Mouse (Mus musculus): ENCODE data around the gene Klhl5. TPM values are rescaled to one million over a fixed set of nuclear protein-coding genes. Genes with fewer than 3 reads are reported as not detected.

Gene Klhl5
- polyA plus RNA-seq, 1 experiment = 25.2 TPM

DNA sequence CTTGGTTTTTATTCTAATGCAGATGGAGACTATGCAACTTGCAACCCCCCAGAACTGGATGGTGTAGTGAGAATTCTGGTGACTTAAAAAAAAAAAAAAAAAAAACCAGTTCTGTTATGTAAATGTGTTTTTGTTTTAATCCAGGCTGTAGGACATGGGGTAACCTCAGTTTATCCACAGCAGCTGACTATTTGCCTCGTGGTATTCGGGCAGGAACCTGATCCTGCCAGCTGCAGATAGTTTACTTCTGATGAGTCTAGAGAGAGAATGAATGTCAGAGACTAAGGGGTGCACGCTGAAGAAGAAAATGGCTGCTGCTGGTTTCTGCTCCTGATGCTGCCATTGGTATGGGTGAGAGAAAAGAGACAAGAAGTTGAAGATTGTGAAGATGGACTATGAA lies 11.3 kb upstream of the Klhl5 start:
- Histone ChIP-seq H3K4me3 (ENCODE audit: insufficient read depth, low read depth, low read length) (no peak overlapping the region), H3K4me1 (ENCODE audit: control insufficient read depth, insufficient read depth, low read length) (peaks cover 8% of the 10 kb centered on the region; the same call in 1 of the 2 replicates), H3K27ac (ENCODE audit: insufficient read depth, low read depth, low read length) (no peak overlapping the region), H3K27me3 (replicated peaks; ENCODE audit: control insufficient read depth, insufficient read depth, low read length) (no peaks in the 10 kb centered on the region), H3K36me3 (ENCODE audit: control insufficient read depth, insufficient read depth, low read length) (no peaks in the 10 kb centered on the region)
- WGBS = 79% methylated on average over 3 of the region's 3 CpGs
- no peak for TF ChIP-seq POLR2A (IDR thresholded peaks at IDR 0.05; ENCODE audit: low read depth, low read length)
- no peak for TF ChIP-seq CTCF (conservative IDR thresholded peaks at IDR 0.05; ENCODE audit: insufficient read depth, insufficient read length, low read depth, low read length)
- DNase-seq = no peak

DNA sequence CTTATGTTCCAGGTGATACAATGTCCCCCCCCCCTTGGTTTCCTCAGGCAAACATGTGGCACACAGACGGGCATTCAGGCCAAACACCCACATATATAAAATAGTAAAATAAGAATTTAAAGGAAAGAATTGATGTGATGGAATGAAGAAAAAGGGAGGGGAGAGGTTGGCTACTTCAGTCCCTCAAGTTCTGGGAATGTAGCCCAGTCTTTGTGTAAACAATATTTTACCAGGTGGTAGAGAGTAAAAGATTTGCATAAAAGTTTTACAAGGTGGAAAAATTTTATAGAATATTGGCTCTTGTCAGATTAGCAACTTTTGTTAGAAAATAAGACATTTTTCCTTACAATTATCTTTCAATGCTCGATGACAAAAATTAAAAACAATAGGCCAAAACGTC lies 10.5 kb upstream of the Klhl5 start:
- TF ChIP-seq CTCF (conservative IDR thresholded peaks at IDR 0.05; ENCODE audit: insufficient read depth, insufficient read length, low read depth, low read length) (no peak), POLR2A (IDR thresholded peaks at IDR 0.05; ENCODE audit: low read depth, low read length) (no peak)
- WGBS = 53% methylated on average over 3 of the region's 3 CpGs
- H3K4me3 ChIP-seq (ENCODE audit: insufficient read depth, low read depth, low read length) = no peak overlapping the region
- H3K27me3 ChIP-seq (replicated peaks; ENCODE audit: control insufficient read depth, insufficient read depth, low read length) = no peaks in the 10 kb centered on the region
- no peak overlapping the region for H3K27ac ChIP-seq (ENCODE audit: insufficient read depth, low read depth, low read length)
- DNase-seq = no peak
- no peaks in the 10 kb centered on the region for H3K36me3 ChIP-seq (ENCODE audit: control insufficient read depth, insufficient read depth, low read length)
- H3K4me1 ChIP-seq (ENCODE audit: control insufficient read depth, insufficient read depth, low read length) = peaks cover 8% of the 10 kb centered on the region; the same call in 1 of the 2 replicates

DNA sequence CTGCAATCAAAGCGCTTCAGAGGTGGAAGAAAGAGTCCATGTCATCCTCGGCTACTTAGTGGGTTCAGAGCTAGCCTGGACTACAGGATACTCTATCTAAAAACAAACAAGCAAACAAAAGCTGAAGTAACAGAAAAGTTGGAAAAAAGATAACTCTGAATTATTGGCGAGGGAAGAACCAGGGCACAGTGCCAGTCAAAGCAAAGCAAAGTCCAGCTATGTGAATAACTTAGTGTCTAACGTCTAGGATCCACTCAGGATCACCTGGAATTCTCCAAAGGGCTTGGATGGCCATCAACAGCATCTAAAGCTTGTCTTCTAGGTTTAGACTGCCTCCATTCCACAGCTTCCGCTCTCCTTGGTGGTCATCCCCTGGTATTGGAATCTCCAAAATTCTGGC lies 9.9 kb upstream of the Klhl5 start:
- H3K4me3 ChIP-seq (ENCODE audit: insufficient read depth, low read depth, low read length) = no peak overlapping the region
- H3K4me1 ChIP-seq (ENCODE audit: control insufficient read depth, insufficient read depth, low read length) = peaks cover 8% of the 10 kb centered on the region; the same call in 1 of the 2 replicates
- DNase-seq = peak; percentile 51
- H3K36me3 ChIP-seq (ENCODE audit: control insufficient read depth, insufficient read depth, low read length) = no peaks in the 10 kb centered on the region
- WGBS = 67% methylated on average over 5 of the region's 5 CpGs
- H3K27ac ChIP-seq (ENCODE audit: insufficient read depth, low read depth, low read length) = no peak overlapping the region
- TF ChIP-seq CTCF (conservative IDR thresholded peaks at IDR 0.05; ENCODE audit: insufficient read depth, insufficient read length, low read depth, low read length) (no peak), POLR2A (IDR thresholded peaks at IDR 0.05; ENCODE audit: low read depth, low read length) (no peak)
- H3K27me3 ChIP-seq (replicated peaks; ENCODE audit: control insufficient read depth, insufficient read depth, low read length) = no peaks in the 10 kb centered on the region

DNA sequence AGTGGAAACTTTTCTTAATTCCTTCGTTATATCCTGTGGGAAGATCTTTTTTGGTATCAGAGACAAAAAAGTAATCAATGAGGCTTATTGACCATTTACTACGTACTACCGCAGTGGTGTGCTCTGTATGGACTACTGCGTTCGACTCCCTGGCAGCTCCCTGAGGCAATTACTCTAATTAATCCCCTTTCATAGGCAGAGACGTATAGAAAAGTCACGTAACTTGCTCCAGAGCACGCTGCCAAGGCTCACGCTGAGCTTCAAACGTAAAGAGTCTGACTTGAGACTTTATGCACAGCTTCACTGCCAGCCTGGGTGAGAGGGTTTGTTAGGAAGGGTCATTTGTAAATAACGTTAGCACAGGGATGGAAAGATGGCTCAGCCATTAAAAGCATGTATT lies 7.3 kb upstream of the Klhl5 start:
- WGBS = 91% methylated on average over 11 of the region's 11 CpGs
- TF ChIP-seq POLR2A (IDR thresholded peaks at IDR 0.05; ENCODE audit: low read depth, low read length) = no peak
- TF ChIP-seq CTCF (conservative IDR thresholded peaks at IDR 0.05; ENCODE audit: insufficient read depth, insufficient read length, low read depth, low read length) = no peak
- no peaks in the 10 kb centered on the region for H3K27me3 ChIP-seq (replicated peaks; ENCODE audit: control insufficient read depth, insufficient read depth, low read length)
- no peaks in the 10 kb centered on the region for H3K36me3 ChIP-seq (ENCODE audit: control insufficient read depth, insufficient read depth, low read length)
- peaks cover 8% of the 10 kb centered on the region; the same call in 1 of the 2 replicates for H3K4me1 ChIP-seq (ENCODE audit: control insufficient read depth, insufficient read depth, low read length)
- no peak for DNase-seq
- H3K27ac ChIP-seq (ENCODE audit: insufficient read depth, low read depth, low read length) = no peak overlapping the region
- no peak overlapping the region for H3K4me3 ChIP-seq (ENCODE audit: insufficient read depth, low read depth, low read length)

DNA sequence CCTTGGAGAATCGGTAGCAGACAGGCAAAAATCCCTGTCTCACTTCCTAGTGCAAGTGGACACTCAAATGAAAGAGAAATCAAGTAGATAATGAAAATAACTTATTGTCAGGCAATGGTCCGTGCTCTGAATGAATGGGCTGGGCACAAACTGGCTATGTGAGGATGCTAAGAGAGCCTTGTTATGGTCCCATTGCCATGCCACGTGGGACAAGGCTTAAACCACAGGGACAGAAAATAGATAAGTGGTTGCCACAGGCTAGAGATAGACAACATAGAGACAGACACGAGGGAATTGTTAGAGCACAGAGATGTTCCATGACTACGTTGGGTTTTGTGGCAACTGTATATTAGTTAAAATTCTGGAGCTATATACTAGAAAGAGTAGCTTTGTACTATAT lies 6.1 kb upstream of the Klhl5 start:
- DNase-seq = no peak
- Histone ChIP-seq H3K36me3 (ENCODE audit: control insufficient read depth, insufficient read depth, low read length) (no peaks in the 10 kb centered on the region), H3K4me3 (ENCODE audit: insufficient read depth, low read depth, low read length) (no peak overlapping the region), H3K4me1 (ENCODE audit: control insufficient read depth, insufficient read depth, low read length) (peaks cover 8% of the 10 kb centered on the region; the same call in 1 of the 2 replicates), H3K27me3 (replicated peaks; ENCODE audit: control insufficient read depth, insufficient read depth, low read length) (no peaks in the 10 kb centered on the region), H3K27ac (ENCODE audit: insufficient read depth, low read depth, low read length) (no peak overlapping the region)
- no peak for TF ChIP-seq POLR2A (IDR thresholded peaks at IDR 0.05; ENCODE audit: low read depth, low read length)
- WGBS = 83% methylated on average over 5 of the region's 5 CpGs

DNA sequence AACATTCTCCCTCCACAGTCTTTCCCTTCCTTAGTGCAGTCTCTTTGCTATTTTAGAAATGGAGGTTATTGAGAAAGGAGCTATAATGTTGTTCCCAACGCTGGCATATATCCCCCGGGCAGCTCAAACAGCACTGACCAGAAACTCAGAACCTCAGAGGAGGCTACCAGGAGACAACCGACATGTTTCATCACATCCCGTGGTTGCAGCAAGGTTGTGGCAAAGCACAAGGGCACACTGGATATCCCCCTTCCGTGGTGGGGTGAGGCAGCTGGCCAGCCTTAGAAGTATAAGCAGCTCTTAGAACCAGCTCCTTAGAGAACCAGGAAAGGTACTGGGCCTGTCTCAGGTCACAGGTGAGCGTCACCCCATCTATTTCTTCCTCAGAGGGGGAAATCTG lies 5.7 kb upstream of the Klhl5 start:
- WGBS = 85% methylated on average over 6 of the region's 6 CpGs
- no peaks in the 10 kb centered on the region for H3K36me3 ChIP-seq (ENCODE audit: control insufficient read depth, insufficient read depth, low read length)
- no peak overlapping the region for H3K4me3 ChIP-seq (ENCODE audit: insufficient read depth, low read depth, low read length)
- no peak for TF ChIP-seq POLR2A (IDR thresholded peaks at IDR 0.05; ENCODE audit: low read depth, low read length)
- no peak for TF ChIP-seq CTCF (conservative IDR thresholded peaks at IDR 0.05; ENCODE audit: insufficient read depth, insufficient read length, low read depth, low read length)
- H3K27ac ChIP-seq (ENCODE audit: insufficient read depth, low read depth, low read length) = no peak overlapping the region
- H3K4me1 ChIP-seq (ENCODE audit: control insufficient read depth, insufficient read depth, low read length) = peaks cover 8% of the 10 kb centered on the region; the same call in 1 of the 2 replicates
- no peaks in the 10 kb centered on the region for H3K27me3 ChIP-seq (replicated peaks; ENCODE audit: control insufficient read depth, insufficient read depth, low read length)
- no peak for DNase-seq

DNA sequence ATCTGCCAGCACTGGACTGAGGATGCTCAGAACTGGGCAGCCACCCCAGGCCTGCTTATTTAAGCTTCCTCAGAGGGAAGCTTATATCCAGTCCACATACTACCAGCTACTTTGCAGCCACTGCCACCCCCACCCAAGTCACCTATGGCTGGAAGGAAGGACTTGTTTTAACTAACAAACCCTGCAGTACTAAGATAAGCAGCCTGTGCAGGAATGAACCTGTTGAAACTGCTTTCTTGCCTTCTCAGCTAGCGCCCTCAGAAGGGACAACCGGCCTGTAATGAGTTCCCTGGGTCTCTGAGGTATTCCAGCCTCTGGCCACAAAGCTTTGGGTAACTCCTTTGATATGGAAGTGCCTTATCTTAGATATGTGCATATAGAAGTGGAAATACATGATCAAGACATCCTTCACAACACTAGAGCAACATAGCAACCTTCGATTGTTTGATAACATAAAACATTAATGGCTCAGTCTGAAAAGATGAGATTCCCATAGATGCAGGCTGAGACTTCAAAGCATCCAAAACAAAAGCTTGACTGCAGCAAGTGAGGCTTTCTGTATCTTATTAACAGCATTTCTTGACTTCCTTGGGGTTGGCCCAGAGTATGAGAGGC lies 5.2 kb upstream of the Klhl5 start:
- Histone ChIP-seq H3K4me3 (ENCODE audit: insufficient read depth, low read depth, low read length) (no peak overlapping the region), H3K4me1 (ENCODE audit: control insufficient read depth, insufficient read depth, low read length) (peaks cover 8% of the 10 kb centered on the region; the same call in 1 of the 2 replicates), H3K36me3 (ENCODE audit: control insufficient read depth, insufficient read depth, low read length) (no peaks in the 10 kb centered on the region), H3K27me3 (replicated peaks; ENCODE audit: control insufficient read depth, insufficient read depth, low read length) (no peaks in the 10 kb centered on the region), H3K27ac (ENCODE audit: insufficient read depth, low read depth, low read length) (no peak overlapping the region)
- TF ChIP-seq CTCF (conservative IDR thresholded peaks at IDR 0.05; ENCODE audit: insufficient read depth, insufficient read length, low read depth, low read length) = no peak
- no peak for TF ChIP-seq POLR2A (IDR thresholded peaks at IDR 0.05; ENCODE audit: low read depth, low read length)
- 62% methylated on average over 3 of the region's 3 CpGs for WGBS
- DNase-seq = peak; percentile 29

All from kidney, adult 2 months (tissue).